Mouse (Mus musculus) forebrain, embryonic 12.5 days (tissue): ENCODE data around the gene Tpm1. TPM values are rescaled to one million over a fixed set of nuclear protein-coding genes. Genes with fewer than 3 reads are reported as not detected.

Experiments
- ATAC-seq: fragments of 200-750 bp; cut with Nextera tagmentation; 2 replicates; pipeline ENCODE4 v1.8.0; 2017; ENCODE audit warnings: moderate TSS enrichment; ENCODE audit not compliant: low FRiP score
- H3K27ac ChIP-seq: fragments of 300-500 bp; sonication (generic); 2 replicates; pipeline ENCODE4 v1.5.1; 2016; ENCODE audit warnings: mild to moderate bottlenecking
- H3K27me3 ChIP-seq: fragments of 300-500 bp; sonication (generic); 2 replicates; pipeline ENCODE4 v1.6.1; 2016; ENCODE audit warnings: mild to moderate bottlenecking
- H3K36me3 ChIP-seq: fragments of 300-500 bp; sonication (generic); replicated peaks from 2 replicates; pipeline ENCODE4 v1.6.1; 2016; ENCODE audit warnings: mild to moderate bottlenecking
- H3K4me1 ChIP-seq: fragments of 300-500 bp; sonication (generic); 2 replicates; pipeline ENCODE4 v1.6.1; 2016
- H3K4me2 ChIP-seq: fragments of 300-500 bp; sonication (generic); 2 replicates; pipeline ENCODE4 v1.6.1; 2016; ENCODE audit warnings: mild to moderate bottlenecking, moderate library complexity
- H3K4me3 ChIP-seq: fragments of 300-500 bp; sonication (generic); replicated peaks from 2 replicates; pipeline ENCODE4 v1.5.1; 2016; ENCODE audit warnings: mild to moderate bottlenecking
- H3K9ac ChIP-seq: fragments of 300-500 bp; sonication (generic); 2 replicates; pipeline ENCODE4 v1.6.1; 2016; ENCODE audit warnings: mild to moderate bottlenecking
- H3K9me3 ChIP-seq: fragments of 300-500 bp; sonication (generic); 2 replicates; pipeline ENCODE4 v1.6.1; 2016
- WGBS: fragments of 180-500 bp; shearing (Covaris S2); methylation state at CpG from one replicate; pipeline ENCODE4 v1.1.7; 2016; 5-methylcytosine and 5-hydroxymethylcytosine counted together
- polyA plus RNA-seq: library from polyadenylated mRNA; unstranded; fragments of >200 nt; fragmentation: Nextera tagmentation; extraction: Ambion mirVana; gene quantifications from 2 replicates; pipeline ENCODE4 v1.2.1, GENCODE M21; 2016

Gene Tpm1
- polyA plus RNA-seq, 1 experiment from 2014 or later, result 280 TPM

DNA sequence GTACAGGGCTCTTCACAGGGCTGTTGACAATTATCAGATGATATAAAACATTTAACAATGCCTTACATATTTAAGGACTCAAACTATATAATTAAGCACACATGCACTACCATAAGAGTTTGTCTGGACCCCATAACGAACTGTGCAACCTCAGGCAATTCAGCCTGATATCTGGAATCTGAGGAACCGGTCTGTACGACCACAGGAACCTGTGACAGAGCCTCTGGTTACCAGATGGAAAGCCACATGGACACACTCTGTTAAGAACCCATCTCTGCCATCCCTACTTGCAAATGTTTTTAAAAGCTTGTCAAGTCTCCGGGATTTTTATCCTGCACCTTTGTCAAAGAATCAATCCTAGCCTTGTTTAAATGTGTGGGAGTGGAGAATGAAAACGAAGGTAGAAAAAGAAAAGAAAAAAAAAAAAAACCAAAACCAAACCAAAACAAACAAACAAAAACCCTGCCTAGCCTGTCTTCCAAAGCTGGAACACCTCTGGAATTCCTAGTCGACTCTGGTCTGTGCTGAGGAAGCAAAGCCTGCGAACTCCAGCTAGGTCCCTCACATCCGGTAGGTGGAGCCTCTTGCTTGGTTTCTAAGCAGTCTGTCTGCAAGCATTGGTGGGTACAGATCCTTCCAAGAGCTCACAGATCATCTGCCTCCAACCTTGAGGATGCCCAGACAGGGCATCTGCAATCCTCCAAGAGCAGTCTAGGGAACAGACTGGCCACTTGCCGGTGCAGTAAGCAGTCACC lies 4.5 kb downstream of the Tpm1 start:
- no peak overlapping the region for H3K9ac ChIP-seq
- no peaks in the 10 kb centered on the region for H3K9me3 ChIP-seq
- peaks cover 39% of the 10 kb centered on the region for H3K27me3 ChIP-seq
- H3K4me3 ChIP-seq, result no peak overlapping the region
- no peak overlapping the region for H3K27ac ChIP-seq
- peaks cover 75% of the 10 kb centered on the region for H3K4me1 ChIP-seq
- WGBS, result 34% methylated on average over 9 of the region's 9 CpGs
- H3K36me3 ChIP-seq, result no peaks in the 10 kb centered on the region
- no peak overlapping the region for H3K4me2 ChIP-seq
- ATAC-seq, result no peak

DNA sequence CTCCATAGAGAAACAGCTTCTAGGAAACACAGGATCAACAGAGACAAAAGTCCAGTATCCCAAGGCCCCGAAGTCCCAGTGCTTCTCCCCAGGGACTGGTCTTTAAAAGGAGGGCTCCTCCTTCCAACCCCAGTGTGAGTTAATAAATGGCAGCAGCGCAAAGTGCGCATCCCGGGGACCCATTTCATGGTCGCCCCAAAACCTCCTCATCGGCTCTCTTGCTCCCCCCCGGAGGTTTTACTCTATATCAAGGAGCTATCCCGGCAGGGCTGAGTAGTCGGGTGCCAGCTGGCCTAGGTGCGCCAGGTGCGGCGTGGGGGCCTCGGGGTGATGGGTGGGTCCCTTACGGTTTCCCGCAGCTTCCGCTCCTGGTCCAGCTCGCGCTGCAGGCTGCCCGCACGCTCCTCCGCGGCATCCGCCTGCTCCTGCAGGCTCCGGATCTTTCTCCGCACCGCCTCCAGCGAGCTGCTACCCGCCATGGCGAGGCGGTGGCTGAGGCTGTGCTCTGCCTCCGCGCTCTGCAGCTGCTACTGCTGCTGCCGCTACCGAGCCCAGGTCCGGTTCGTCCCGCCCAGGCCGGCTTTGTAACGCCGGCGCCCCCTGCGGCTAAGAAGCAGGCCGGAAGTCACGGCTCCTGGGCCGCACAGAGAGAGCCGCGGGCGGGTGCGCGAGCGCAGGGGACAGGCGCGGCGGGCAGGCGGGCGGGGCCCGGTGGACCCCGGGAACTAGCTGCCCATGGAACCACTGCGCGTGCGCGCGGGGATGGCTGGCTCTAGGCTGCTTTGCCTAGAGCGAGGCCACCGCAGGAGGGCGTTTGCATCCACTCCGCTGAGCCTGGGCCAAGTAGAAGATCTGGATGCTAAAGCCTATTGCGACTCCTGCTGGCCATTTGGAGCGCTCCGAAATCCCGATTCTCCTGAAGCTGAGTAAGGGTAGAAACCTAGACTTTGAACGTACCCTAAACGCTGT lies 5.7 kb downstream of the Tpm1 start:
- Histone ChIP-seq H3K9me3 (no peaks in the 10 kb centered on the region), H3K4me3 (peak overlapping the region; percentile 70), H3K4me2 (peak overlapping the region; percentile 71), H3K27ac (peak overlapping the region; percentile 94), H3K36me3 (no peaks in the 10 kb centered on the region), H3K9ac (peak overlapping the region; percentile 90), H3K27me3 (peaks cover 26% of the 10 kb centered on the region), H3K4me1 (peaks cover 71% of the 10 kb centered on the region)
- peak; percentile 96 for ATAC-seq
- WGBS, result under 1% methylated on average over 73 of the region's 73 CpGs

DNA sequence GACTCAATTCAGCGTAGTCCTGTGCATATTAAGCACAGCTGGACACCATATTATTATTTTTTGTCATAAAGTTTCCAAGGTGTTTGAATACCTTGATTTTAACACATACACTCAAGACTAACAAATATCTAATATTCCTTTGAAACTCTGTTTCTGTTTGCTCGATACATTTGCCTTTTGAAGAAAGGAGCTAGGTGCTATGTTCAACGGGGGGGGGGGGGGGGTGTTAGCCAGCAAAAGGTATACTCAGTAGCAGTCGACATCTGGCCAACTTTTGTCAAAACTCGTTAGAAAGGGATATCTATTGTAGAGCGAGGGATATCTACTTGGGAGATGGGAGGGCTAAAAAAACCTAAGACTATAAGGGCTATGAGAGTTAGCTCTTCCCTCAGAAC lies 6.4 kb downstream of the Tpm1 start:
- Histone ChIP-seq H3K27ac (peak overlapping the region; percentile 94; the same call in 1 of the 2 replicates), H3K4me1 (peaks cover 64% of the 10 kb centered on the region), H3K9ac (peak overlapping the region; percentile 90), H3K36me3 (no peaks in the 10 kb centered on the region), H3K27me3 (peaks cover 19% of the 10 kb centered on the region), H3K9me3 (no peaks in the 10 kb centered on the region), H3K4me2 (peak overlapping the region; percentile 71), H3K4me3 (peak overlapping the region; percentile 70)
- WGBS, result 23% methylated on average over 6 of the region's 6 CpGs
- no peak for ATAC-seq

DNA sequence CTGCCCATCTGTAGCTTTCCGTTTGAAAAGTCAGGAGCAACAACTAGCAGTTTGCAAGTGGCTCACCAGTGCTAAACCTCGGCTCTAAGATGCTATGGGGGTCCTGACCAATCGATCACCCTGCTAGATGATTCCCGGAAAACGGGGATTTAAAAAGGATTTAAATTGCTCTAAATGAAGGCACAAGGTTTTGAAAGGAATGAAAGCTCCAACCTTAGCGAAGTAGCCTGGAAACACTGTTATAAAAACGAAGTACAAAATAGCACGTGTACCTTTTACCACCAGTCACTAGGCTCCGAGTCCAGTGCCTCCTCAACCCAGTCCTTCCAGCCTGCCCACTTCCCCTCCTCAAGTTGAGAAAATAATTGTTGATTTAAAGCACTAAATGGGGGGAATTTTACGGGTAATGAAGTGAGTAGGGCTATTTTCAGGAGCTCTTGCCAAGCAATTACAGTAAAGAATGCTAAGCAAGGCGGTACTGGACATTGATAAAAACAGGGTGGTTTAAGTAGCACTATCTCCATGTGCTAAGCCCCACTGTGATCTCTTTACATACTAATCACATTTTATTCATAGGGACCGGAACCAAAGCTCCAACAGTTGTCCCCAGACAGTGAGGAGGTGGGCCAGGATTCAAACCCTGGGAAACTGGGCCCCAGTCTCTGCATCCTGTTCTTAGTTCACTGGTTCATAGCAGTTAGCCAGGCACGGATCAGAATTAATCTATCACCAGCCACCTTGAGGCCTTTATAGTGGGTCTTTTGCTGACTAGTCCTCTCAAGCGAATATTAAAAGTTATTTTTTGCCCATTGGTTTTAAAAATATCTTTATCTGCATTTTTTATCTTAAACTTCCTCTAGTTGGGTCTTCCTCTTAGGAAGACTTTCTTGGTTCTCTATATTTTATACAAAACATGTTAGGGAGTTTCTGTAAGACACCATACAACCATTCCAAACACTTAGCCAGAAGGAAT lies 7.1 kb downstream of the Tpm1 start:
- H3K27ac ChIP-seq, result 0 out of 2 replicates have a peak overlapping the region, but pooled peaks have one; percentile 6
- whole genome bisulfite sequencing, result 57% methylated on average over 14 of the region's 14 CpGs
- 0 out of 2 replicates have a peak overlapping the region, but pooled peaks have one; percentile 17 for H3K9ac ChIP-seq
- H3K4me2 ChIP-seq, result peak overlapping the region; percentile 71
- peaks cover 57% of the 10 kb centered on the region for H3K4me1 ChIP-seq
- no peaks in the 10 kb centered on the region for H3K36me3 ChIP-seq
- peak overlapping the region; percentile 70 for H3K4me3 ChIP-seq
- ATAC-seq, result no peak
- H3K27me3 ChIP-seq, result peaks cover 12% of the 10 kb centered on the region
- H3K9me3 ChIP-seq, result no peaks in the 10 kb centered on the region

DNA sequence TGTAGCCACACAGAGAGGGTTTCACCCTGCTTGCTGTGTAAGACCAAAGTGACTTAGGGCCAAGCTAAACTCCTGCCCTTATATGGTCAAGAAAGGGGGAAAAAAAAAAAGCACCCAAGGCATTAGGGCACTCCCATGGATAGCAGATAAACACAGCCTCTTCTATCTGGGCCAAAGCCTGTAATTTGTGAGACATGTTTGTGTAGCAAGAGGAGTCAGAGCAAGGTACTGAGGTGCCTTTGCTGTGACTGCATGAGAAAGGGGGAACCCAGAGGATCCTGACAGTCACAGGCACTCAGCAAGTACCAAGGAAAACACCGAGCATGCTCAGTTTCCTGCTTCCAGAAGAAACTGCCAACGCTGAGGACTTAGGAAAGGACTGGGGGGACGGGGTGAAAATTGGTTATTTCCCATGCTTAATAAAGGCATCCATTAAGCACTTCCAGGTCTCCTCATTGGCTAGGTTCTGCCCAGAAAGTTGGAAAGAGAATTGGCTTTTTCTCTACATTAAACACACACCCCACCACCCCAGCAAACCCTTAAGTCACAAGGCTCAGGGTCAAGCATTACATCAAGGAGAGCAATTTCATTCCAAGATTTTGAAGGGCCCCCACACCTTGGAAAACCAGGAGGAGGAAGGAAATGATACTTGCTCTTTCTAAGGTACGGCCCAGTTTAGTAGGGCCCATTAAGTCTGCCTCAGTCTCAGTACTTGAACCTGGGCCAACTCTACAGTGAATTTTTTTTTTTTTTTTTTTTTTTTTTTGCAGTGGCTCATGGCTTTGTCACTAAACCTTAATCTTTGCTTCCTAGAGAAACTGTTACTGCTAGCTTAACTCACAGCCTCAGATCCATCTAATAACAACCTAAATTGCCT lies 8.0 kb downstream of the Tpm1 start:
- no peak overlapping the region for H3K4me3 ChIP-seq
- no peak for ATAC-seq
- H3K4me2 ChIP-seq, result peak overlapping the region; percentile 71
- H3K9me3 ChIP-seq, result no peaks in the 10 kb centered on the region
- H3K4me1 ChIP-seq, result peaks cover 49% of the 10 kb centered on the region
- no peak overlapping the region for H3K27ac ChIP-seq
- 58% methylated on average over 4 of the region's 4 CpGs for WGBS
- peaks cover 5% of the 10 kb centered on the region; the same call in 1 of the 2 replicates for H3K27me3 ChIP-seq
- H3K9ac ChIP-seq, result 0 out of 2 replicates have a peak overlapping the region, but pooled peaks have one; percentile 7
- peaks cover under 1% of the 10 kb centered on the region for H3K36me3 ChIP-seq

- peaks cover 5% of the 10 kb centered on the region; the same call in 1 of the 2 replicates for H3K9me3 ChIP-seq
- peaks cover 14% of the 10 kb centered on the region for H3K36me3 ChIP-seq
- peaks cover 46% of the 10 kb centered on the region for H3K4me1 ChIP-seq
- H3K27me3 ChIP-seq, result no peaks in the 10 kb centered on the region
- H3K9ac ChIP-seq, result no peak overlapping the region
- no peak for ATAC-seq
- H3K4me3 ChIP-seq, result no peak overlapping the region
- WGBS, result 31% methylated on average over 10 of the region's 10 CpGs
- H3K4me2 ChIP-seq, result 0 out of 2 replicates have a peak overlapping the region, but pooled peaks have one; percentile 10
- H3K27ac ChIP-seq, result no peak overlapping the region
Observed at GRCm38 (mm10) chr9:67039867-67040266, 9.3 kb downstream of the Tpm1 start.

DNA sequence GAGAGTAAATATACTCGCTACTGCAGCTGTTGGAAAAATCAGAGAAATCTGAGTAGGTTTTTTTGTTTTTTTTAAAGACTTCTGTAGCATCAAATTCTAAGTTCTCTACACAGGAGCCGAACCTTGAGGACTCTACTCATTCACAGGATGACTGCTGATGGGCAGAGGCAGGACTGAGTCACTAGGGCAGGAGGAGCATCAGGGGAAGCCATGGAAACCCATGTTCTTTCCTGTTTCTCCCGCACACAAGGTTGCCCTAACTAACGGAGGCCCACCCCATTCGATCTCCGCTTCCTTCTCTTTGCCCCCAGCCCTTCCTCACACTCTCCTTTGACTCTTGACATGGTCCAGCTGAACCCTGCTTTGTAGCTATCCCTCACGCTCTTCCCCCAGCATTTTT lies 10.5 kb downstream of the Tpm1 start:
- no peak overlapping the region for H3K4me3 ChIP-seq
- H3K27me3 ChIP-seq, result no peaks in the 10 kb centered on the region
- H3K4me2 ChIP-seq, result no peak overlapping the region
- peaks cover 26% of the 10 kb centered on the region for H3K36me3 ChIP-seq
- 94% methylated on average over 7 of the region's 7 CpGs for WGBS
- H3K9me3 ChIP-seq, result peaks cover 8% of the 10 kb centered on the region; the same call in 1 of the 2 replicates
- H3K4me1 ChIP-seq, result peaks cover 40% of the 10 kb centered on the region
- no peak overlapping the region for H3K9ac ChIP-seq
- no peak overlapping the region for H3K27ac ChIP-seq
- ATAC-seq, result no peak

DNA sequence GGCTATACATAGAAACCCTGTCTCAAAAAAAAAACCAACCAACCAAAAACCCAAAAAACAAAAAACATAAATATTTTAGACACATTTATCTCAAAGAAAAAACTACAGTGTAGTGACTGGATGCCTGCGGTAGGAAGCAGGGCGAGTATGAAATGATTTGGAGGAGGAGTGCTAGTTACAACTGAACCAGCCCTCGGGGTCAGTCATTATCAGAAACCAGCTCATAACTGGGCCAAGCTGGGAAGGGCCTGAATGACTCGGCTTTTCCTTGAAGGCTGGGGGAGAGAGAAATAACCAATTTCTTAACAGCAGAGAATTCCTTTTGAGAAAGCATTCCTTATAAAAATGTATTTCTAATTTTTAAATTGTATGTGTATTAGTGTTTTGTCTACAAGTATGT lies 11.5 kb downstream of the Tpm1 start:
- 93% methylated on average over 4 of the region's 4 CpGs for WGBS

GRCm38 (mm10) chr9:67036527-67037118 lies 12.6 kb downstream of the Tpm1 start:
- H3K4me2 ChIP-seq, result no peak overlapping the region
- H3K27me3 ChIP-seq, result no peaks in the 10 kb centered on the region
- no peak overlapping the region for H3K27ac ChIP-seq
- peaks cover 26% of the 10 kb centered on the region for H3K4me1 ChIP-seq
- no peak for ATAC-seq
- no peak overlapping the region for H3K9ac ChIP-seq
- no peak overlapping the region for H3K4me3 ChIP-seq
- H3K9me3 ChIP-seq, result peaks cover 8% of the 10 kb centered on the region; the same call in 1 of the 2 replicates
- peaks cover 46% of the 10 kb centered on the region for H3K36me3 ChIP-seq
- 82% methylated on average over 2 of the region's 2 CpGs for WGBS

More for the DNA sequence above, 11.5 kb downstream of the Tpm1 start:
- ATAC-seq, result no peak
- H3K4me2 ChIP-seq, result no peak overlapping the region
- no peak overlapping the region for H3K9ac ChIP-seq
- H3K9me3 ChIP-seq, result peaks cover 8% of the 10 kb centered on the region; the same call in 1 of the 2 replicates
- no peaks in the 10 kb centered on the region for H3K27me3 ChIP-seq
- H3K27ac ChIP-seq, result no peak overlapping the region
- peaks cover 36% of the 10 kb centered on the region for H3K36me3 ChIP-seq
- peaks cover 37% of the 10 kb centered on the region for H3K4me1 ChIP-seq
- H3K4me3 ChIP-seq, result no peak overlapping the region

- no peak overlapping the region for H3K27ac ChIP-seq
- H3K36me3 ChIP-seq, result peaks cover 53% of the 10 kb centered on the region
- H3K4me2 ChIP-seq, result no peak overlapping the region
- peaks cover 8% of the 10 kb centered on the region; the same call in 1 of the 2 replicates for H3K9me3 ChIP-seq
- no peak for ATAC-seq
- peaks cover 21% of the 10 kb centered on the region for H3K4me1 ChIP-seq
- no peaks in the 10 kb centered on the region for H3K27me3 ChIP-seq
- no peak overlapping the region for H3K9ac ChIP-seq
- 92% methylated on average over 12 of the region's 12 CpGs for WGBS
- H3K4me3 ChIP-seq, result no peak overlapping the region
Observed at GRCm38 (mm10) chr9:67035957-67036451, 13.2 kb downstream of the Tpm1 start.
